Mouse (Mus musculus) neural tube, embryonic 15.5 days (tissue): ENCODE data around the gene Tmem132a. TPM values are rescaled to one million over a fixed set of nuclear protein-coding genes. Genes with fewer than 3 reads are reported as not detected.

Experiments used
- ATAC-seq: fragments of 200-750 bp; cut with Nextera tagmentation; 2 replicates; pipeline ENCODE4 v1.8.0; 2017; ENCODE audit warnings: mild to moderate bottlenecking, moderate TSS enrichment, moderate library complexity; ENCODE audit not compliant: low FRiP score
- H3K27ac ChIP-seq: fragments of 300-500 bp; sonication (generic); replicated peaks from 2 replicates; pipeline ENCODE4 v1.5.1; 2015; ENCODE audit warnings: mild to moderate bottlenecking, inconsistent platforms
- H3K27me3 ChIP-seq: fragments of 300-500 bp; sonication (generic); replicated peaks from 2 replicates; pipeline ENCODE4 v1.6.1; 2015; ENCODE audit warnings: inconsistent platforms
- H3K36me3 ChIP-seq: fragments of 300-500 bp; sonication (generic); 2 replicates; pipeline ENCODE4 v1.6.1; 2015; ENCODE audit warnings: inconsistent platforms
- H3K4me1 ChIP-seq: fragments of 300-500 bp; sonication (generic); 2 replicates; pipeline ENCODE4 v1.6.1; 2015; ENCODE audit warnings: inconsistent platforms
- H3K4me2 ChIP-seq: fragments of 300-500 bp; sonication (generic); 2 replicates; pipeline ENCODE4 v1.6.1; 2015; ENCODE audit warnings: inconsistent platforms, mild to moderate bottlenecking, moderate library complexity
- H3K4me3 ChIP-seq: fragments of 300-500 bp; sonication (generic); replicated peaks from 2 replicates; pipeline ENCODE4 v1.5.1; 2015; ENCODE audit warnings: mild to moderate bottlenecking, inconsistent platforms
- H3K9ac ChIP-seq: fragments of 300-500 bp; sonication (generic); replicated peaks from 2 replicates; pipeline ENCODE4 v1.6.1; 2015; ENCODE audit warnings: mild to moderate bottlenecking, inconsistent platforms
- H3K9me3 ChIP-seq: fragments of 300-500 bp; sonication (generic); replicated peaks from 2 replicates; pipeline ENCODE4 v1.6.1; 2016; ENCODE audit warnings: inconsistent platforms
- WGBS: fragments of 180-500 bp; shearing (Covaris S2); methylation state at CpG from one replicate; pipeline ENCODE4 v1.1.7; 2015; ENCODE audit warnings: mixed read lengths; 5-methylcytosine and 5-hydroxymethylcytosine counted together
- polyA plus RNA-seq: library from polyadenylated mRNA; unstranded; fragments of >200 nt; fragmentation: Nextera tagmentation; extraction: Ambion mirVana; gene quantifications from 2 replicates; pipeline ENCODE4 v1.2.1, GENCODE M21; 2015

Gene Tmem132a
- polyA plus RNA-seq, 1 experiment from 2014 or later, result 167 TPM

DNA sequence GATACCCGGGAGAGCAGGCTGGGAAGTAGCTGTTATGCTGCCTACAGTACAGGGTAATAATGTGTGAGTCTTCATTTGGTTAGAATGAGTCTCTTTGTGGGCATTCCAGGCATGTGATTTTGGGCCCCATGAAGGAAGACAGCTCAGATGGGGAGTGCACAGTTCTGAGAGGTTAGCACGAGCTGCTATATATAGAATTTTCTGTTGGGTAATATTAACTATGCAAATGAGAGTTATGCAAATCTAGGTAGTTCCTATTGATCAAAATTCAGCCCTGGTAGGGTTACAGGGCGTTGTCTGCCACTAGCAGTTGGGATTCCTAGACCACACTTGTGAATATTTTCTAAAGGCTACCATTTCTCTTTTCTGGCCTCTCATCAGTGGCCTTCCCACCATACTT, 24.3 kb downstream of the Tmem132a start:
- no peaks in the 10 kb centered on the region for H3K36me3 ChIP-seq
- no peaks in the 10 kb centered on the region for H3K27me3 ChIP-seq
- no peak for ATAC-seq
- 83% methylated on average over 3 of the region's 3 CpGs for WGBS
- H3K4me2 ChIP-seq, result no peak overlapping the region
- H3K4me1 ChIP-seq, result peaks cover 20% of the 10 kb centered on the region
- no peak overlapping the region for H3K4me3 ChIP-seq
- no peaks in the 10 kb centered on the region for H3K9me3 ChIP-seq
- no peak overlapping the region for H3K9ac ChIP-seq
- H3K27ac ChIP-seq, result no peak overlapping the region

DNA sequence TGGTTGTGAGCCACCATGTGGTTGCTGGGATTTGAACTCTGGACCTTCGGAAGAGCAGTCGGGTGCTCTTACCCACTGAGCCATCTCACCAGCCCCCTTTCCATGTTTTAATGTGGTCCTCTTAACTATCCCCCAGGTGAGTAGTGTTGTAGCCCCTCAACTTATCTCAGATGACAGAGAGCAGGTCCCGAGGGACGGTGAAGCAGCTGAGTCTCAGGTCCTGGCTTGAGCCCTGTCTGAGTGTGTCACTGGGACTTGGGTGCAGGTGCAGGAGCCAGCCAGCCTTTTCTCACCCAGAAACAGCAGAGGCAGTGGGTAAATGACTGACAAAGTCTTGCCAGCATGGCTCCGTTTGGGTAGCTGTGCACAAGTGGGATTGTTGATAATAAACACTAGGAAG, 25.5 kb downstream of the Tmem132a start:
- no peaks in the 10 kb centered on the region for H3K36me3 ChIP-seq
- WGBS, result 88% methylated on average over 5 of the region's 5 CpGs

DNA sequence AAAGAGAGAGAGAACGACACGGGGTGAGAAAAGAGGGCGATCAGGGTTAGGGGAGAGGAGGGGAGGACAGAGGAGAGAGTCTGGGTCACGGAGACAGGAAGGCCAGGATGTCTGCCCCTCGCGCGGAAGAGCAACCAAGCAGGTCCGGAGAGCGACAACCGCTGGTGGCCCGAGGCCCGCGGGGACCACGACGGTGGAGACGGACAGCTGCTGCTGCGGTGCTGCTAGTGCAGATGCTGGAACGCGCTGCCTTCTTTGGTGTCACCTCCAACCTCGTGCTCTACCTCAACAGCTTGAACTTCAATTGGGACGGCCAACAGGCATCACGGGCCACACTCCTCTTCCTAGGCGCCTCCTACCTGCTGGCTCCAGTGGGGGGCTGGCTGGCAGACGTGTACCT, 26.8 kb downstream of the Tmem132a start:
- peaks cover 13% of the 10 kb centered on the region for H3K4me1 ChIP-seq
- 64% methylated on average over 19 of the region's 24 CpGs for WGBS
- H3K27ac ChIP-seq, result no peak overlapping the region
- no peaks in the 10 kb centered on the region for H3K27me3 ChIP-seq
- H3K4me3 ChIP-seq, result no peak overlapping the region
- H3K4me2 ChIP-seq, result no peak overlapping the region
- H3K36me3 ChIP-seq, result no peaks in the 10 kb centered on the region
- no peak for ATAC-seq
- no peak overlapping the region for H3K9ac ChIP-seq
- no peaks in the 10 kb centered on the region for H3K9me3 ChIP-seq

More for the DNA sequence above, 25.5 kb downstream of the Tmem132a start:
- no peak overlapping the region for H3K4me3 ChIP-seq
- no peaks in the 10 kb centered on the region for H3K27me3 ChIP-seq
- H3K9ac ChIP-seq, result no peak overlapping the region
- no peak overlapping the region for H3K4me2 ChIP-seq
- peaks cover 20% of the 10 kb centered on the region for H3K4me1 ChIP-seq
- H3K9me3 ChIP-seq, result no peaks in the 10 kb centered on the region
- ATAC-seq, result no peak
- H3K27ac ChIP-seq, result no peak overlapping the region

DNA sequence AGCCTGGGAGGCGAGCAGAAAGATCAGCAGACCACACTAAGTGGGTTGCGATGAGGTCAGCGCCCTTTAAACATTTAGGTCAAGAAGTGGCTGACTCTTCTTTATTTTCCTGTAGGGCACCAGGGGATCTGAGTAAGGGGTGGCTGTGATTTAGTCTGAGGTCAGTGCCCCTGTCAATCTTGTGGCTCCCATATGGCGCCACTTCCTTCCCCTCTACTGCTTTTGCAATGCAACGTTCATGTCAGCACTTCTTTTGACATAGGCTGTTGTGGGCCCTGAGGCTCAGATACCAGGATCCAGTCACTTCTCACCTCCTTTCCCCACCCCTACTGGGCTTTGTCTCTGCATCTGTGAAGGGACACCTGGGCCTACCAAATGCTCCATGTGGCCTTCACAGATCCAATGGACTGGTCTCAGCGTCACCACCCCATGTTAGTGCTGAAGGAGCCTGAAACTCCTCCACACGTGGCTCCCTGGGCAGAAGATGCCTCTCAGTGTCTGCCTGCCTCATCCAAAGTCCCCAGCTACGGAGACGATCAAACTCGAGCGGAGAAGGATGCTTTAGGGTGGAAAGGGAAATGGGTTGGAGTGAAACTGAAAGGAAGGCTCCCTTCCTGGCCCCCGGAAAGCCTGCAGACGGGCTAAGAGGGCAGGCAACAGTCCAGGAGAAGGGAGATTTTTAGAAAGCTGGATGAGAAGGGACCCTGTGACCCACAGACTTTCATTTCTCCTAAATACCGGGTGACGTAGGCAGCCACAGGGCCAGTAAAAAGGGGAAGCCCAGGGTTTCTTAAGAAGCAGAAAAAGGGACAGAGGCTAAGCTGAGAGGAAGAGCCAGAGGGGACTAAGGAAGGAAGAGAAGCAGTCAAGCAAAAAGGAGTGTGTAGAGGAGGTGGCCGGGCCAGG, 27.8 kb downstream of the Tmem132a start:
- H3K4me1 ChIP-seq, result peaks cover 9% of the 10 kb centered on the region
- H3K4me3 ChIP-seq, result no peak overlapping the region
- H3K4me2 ChIP-seq, result no peak overlapping the region
- no peak overlapping the region for H3K27ac ChIP-seq
- H3K36me3 ChIP-seq, result no peaks in the 10 kb centered on the region
- no peak overlapping the region for H3K9ac ChIP-seq
- no peaks in the 10 kb centered on the region for H3K27me3 ChIP-seq
- 69% methylated on average over 16 of the region's 16 CpGs for WGBS
- ATAC-seq, result no peak
- no peaks in the 10 kb centered on the region for H3K9me3 ChIP-seq

DNA sequence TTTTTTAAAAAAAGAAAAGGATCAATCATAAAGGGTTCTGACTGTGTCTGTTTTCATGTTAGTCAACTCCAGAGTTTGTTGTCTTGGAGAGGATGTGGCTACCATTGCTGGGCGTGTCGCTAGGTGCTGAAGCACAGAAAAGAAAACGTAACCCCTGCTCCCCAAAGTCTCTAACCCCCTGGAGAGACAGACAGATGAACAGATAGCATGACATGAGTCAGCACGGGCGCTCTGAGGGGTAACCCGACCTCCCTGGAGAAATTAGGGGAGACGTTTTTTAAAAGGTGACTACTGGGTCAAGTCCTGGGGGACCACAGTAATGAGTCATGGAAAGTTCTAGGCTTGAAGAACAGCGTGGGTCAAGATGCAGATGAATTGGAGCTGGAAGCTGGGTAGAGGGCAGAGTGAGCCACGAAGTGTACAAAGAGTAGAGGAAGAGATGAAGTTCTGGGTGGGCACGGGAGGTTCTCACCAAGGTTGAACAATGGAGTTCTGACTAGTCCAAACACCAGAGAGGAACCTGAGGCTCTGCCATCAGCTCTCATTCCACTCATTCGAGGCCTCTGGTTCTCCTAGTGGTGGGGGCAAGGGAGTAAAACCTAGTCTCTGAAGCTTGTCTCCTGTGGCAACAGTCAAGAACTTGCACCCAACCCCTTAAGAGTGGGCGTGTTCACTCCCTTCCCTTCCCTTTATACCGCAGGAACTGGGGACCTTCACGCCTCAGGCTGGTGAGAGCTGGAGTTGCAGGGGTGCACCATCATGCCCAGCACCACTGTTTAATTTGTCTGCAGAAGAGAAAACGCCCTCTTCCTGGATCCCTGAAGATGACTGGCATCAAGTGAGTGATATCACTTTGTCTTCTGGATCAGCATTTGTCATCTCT, 30.5 kb downstream of the Tmem132a start, which contains the start of gene Slc15a3:
TSS of gene Slc15a3 (plus strand) at position 718 of the 883 bp plus-strand sequence.
- WGBS, result 84% methylated on average over 15 of the region's 15 CpGs
- no peak for ATAC-seq
- no peaks in the 10 kb centered on the region for H3K27me3 ChIP-seq
- no peaks in the 10 kb centered on the region for H3K4me1 ChIP-seq
- no peaks in the 10 kb centered on the region for H3K9me3 ChIP-seq
- H3K27ac ChIP-seq, result no peak within 1 kb of the TSS
- no peak within 1 kb of the TSS for H3K4me3 ChIP-seq
- H3K4me2 ChIP-seq, result no peak within 1 kb of the TSS
- no peak within 1 kb of the TSS for H3K9ac ChIP-seq
- H3K36me3 ChIP-seq, result no peaks in the 10 kb centered on the region

DNA sequence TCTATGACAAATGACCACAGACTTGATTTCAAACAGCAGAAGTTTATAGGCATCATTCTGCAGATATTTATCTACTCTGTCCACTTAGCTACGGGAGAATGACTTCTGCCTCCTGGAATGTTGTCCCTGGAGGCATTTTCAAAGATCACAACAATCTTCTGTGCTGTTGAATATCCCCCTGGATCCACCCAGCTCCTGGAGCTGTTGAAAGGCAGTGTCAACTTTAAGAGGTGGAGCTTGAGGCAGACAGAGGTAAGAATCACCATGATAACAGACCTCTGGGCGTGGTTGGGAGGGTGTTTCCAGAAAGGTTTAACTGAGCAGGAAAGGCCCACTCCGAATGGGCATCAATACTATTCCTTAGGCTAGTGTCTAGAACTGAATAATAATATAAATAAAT, 34.1 kb downstream of the Tmem132a start:
- Histone ChIP-seq H3K4me2 (no peak overlapping the region), H3K27ac (no peak overlapping the region), H3K4me3 (no peak overlapping the region), H3K9me3 (no peaks in the 10 kb centered on the region), H3K9ac (no peak overlapping the region), H3K27me3 (no peaks in the 10 kb centered on the region), H3K36me3 (no peaks in the 10 kb centered on the region), H3K4me1 (no peaks in the 10 kb centered on the region)
- WGBS, result 60% methylated on average over 3 of the region's 3 CpGs
- no peak for ATAC-seq

DNA sequence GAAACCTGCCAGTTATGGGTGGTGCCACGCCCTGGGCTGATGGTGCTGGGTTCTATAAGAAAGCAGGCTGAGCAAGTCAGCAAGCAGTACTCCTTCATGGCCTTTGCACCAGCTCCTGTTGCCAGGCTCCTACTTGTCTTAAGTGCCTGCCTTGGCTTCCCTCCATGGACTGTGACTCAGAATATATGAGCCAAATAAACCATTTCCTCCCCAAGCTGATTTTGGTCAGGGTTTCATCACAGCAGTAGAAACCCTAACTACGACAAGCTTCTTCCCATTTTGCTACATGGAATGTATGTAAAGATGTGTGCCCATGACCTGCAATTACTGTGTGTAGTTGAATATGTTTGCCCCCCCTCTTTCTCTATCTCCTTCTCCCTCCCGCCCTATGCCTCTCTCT, 36.1 kb downstream of the Tmem132a start:
- 85% methylated on average over 3 of the region's 3 CpGs for WGBS
- H3K9ac ChIP-seq, result no peak overlapping the region
- no peaks in the 10 kb centered on the region for H3K27me3 ChIP-seq
- no peak overlapping the region for H3K27ac ChIP-seq
- no peak overlapping the region for H3K4me3 ChIP-seq
- H3K9me3 ChIP-seq, result no peaks in the 10 kb centered on the region
- no peaks in the 10 kb centered on the region for H3K36me3 ChIP-seq
- H3K4me1 ChIP-seq, result no peaks in the 10 kb centered on the region
- no peak for ATAC-seq
- no peak overlapping the region for H3K4me2 ChIP-seq

DNA sequence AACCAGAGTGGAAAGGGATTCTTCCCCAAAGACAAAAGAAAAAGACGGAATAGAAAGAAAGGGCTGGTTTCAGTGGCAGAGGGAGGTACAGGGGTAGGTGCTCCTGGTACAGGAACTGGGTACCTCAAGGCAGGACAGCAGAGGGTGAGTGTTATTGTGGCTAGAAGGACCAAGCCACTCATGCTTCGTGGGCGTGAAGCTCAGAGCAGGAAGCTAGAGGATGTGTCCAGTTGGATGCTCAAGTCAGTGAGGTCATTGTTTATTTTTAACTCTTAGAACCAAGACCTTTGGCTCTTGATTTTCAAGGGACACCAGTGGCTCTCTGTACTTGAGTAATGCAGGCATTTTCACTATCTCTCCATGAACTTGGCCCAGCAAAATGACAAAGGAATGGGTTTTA, 37.7 kb downstream of the Tmem132a start:
- Histone ChIP-seq H3K4me2 (no peak overlapping the region), H3K4me1 (no peaks in the 10 kb centered on the region), H3K9ac (no peak overlapping the region), H3K4me3 (no peak overlapping the region), H3K36me3 (no peaks in the 10 kb centered on the region), H3K27ac (no peak overlapping the region), H3K9me3 (no peaks in the 10 kb centered on the region), H3K27me3 (no peaks in the 10 kb centered on the region)
- WGBS, result 86% methylated on average over 3 of the region's 3 CpGs
- no peak for ATAC-seq

DNA sequence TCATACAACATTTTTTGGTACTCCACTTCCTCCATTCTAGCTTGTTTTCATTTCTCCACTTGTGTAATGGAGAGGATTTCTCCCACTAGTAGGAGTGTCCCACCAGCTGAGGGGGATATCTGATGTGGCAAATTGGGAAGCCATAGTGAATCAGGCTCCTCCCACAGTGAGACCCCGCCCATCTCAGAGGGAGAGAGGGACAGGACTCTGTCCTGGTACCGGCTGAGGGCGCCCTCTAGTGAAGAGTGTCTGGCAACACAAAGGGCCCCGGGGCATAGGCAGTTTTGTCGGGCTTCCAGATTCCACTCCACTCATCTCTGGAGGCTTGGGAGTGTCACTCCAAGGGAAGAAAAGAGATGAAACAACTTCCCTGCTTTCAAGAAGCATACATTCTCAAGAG, 38.3 kb downstream of the Tmem132a start:
- no peaks in the 10 kb centered on the region for H3K4me1 ChIP-seq
- no peak for ATAC-seq
- no peak overlapping the region for H3K4me3 ChIP-seq
- no peaks in the 10 kb centered on the region for H3K36me3 ChIP-seq
- 9% methylated on average over 5 of the region's 5 CpGs for WGBS
- H3K27me3 ChIP-seq, result no peaks in the 10 kb centered on the region
- no peak overlapping the region for H3K9ac ChIP-seq
- H3K9me3 ChIP-seq, result no peaks in the 10 kb centered on the region
- H3K4me2 ChIP-seq, result no peak overlapping the region
- H3K27ac ChIP-seq, result no peak overlapping the region

DNA sequence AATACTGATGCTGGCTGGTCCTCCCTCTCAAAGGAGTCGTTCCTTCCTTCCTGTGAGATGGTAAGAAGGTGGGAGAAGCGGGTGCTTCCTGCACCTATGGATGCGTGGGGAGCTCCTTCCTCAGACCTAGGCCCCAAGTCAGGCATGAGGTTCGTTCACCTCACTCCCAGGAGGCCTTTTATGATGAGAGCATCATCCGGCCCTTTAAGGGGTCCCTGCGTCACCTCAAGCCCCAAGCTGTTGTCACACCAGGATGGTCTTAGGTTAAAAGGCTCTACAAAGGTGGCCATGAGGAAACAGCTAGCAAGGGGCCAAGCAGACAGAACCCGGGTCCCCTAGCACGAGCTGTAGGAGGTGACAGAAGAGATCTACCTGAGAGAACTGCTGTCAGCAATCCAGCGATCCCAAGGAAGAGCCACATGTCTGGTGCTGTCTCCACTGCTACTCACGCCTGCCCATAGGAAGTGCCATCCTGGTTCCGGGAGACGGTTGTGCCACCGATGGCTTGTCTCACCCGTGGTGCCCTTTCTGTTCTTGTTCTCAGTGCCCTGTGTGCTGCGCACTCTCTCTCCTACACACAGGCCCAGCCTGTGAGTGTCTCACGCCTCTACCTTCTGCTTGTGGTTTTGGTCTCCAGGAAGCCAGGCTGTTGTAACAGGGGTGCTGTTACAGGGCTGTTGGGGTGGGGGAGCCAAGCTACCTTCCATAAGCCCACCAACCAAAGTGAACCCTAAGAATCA, 40.1 kb downstream of the Tmem132a start, which contains the start of gene Cd6:
TSS of gene Cd6 (minus strand) at position 623 of the 740 bp plus-strand sequence.
- ATAC-seq, result no peak
- Histone ChIP-seq H3K9ac (no peak within 1 kb of the TSS), H3K4me3 (no peak within 1 kb of the TSS), H3K27me3 (no peaks in the 10 kb centered on the region), H3K36me3 (no peaks in the 10 kb centered on the region), H3K27ac (no peak within 1 kb of the TSS), H3K9me3 (no peaks in the 10 kb centered on the region), H3K4me2 (no peak within 1 kb of the TSS), H3K4me1 (no peaks in the 10 kb centered on the region)
- 91% methylated on average over 16 of the region's 16 CpGs for WGBS

DNA sequence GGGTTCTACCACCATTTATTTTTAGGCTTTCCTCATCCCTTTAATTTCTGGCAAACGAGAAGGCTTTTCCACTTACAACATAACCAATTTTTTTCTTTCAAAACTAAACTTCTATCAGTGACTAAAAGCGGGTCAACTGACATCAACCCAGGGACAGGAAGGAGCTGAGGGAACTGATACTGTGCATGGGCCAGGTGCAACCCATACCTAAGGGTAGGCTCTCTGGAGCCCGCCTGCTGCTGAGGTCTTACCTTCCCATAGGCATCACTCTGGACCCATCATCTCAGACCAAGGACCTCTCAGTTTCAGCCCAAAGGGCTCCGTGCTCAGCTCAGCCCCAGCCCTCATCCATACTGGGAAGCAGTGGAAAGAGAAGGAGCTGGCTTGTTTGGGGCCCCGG, 41.4 kb downstream of the Tmem132a start:
- Histone ChIP-seq H3K4me1 (no peaks in the 10 kb centered on the region), H3K27ac (no peak overlapping the region), H3K36me3 (no peaks in the 10 kb centered on the region), H3K4me2 (no peak overlapping the region), H3K4me3 (no peak overlapping the region), H3K9ac (no peak overlapping the region), H3K27me3 (no peaks in the 10 kb centered on the region), H3K9me3 (no peaks in the 10 kb centered on the region)
- ATAC-seq, result no peak
- WGBS, result 95% methylated on average over 5 of the region's 5 CpGs
